Mouse (Mus musculus): ENCODE data around the gene Ect2.

Gene Ect2

DNA sequence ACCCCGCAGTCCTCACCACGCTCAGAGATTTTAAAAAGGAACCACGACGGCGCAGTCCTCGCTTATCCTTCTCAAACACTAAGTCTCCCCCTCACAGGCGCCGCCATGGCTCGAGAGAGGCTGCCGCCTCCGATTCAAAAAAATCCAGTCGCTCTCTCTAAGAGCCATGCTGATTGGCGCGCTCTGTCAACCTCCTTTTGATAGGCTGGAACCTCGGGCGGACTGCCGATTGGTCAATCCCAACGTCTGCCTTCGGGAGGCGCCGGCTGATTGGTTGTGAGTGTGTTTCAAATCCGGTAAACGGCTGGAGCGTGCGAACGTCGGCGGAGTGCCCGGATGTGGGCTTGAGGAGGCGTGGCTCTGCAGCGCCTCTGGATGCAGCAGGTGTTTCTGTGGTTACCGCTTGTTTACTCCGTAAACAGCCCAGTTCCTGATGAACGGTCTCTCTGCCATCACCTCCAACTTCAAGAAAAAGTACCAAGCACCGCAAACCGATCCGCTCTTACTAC lies at the start of gene Ect2:
TSS of gene Ect2 (minus strand) at position 178 of the 509 bp plus-strand sequence.
- DNase-seq = peak; percentile 99

- DNase-seq = no peak
These were observed 48.2 kb upstream of the Ect2 start for GRCm38 (mm10) chr3:27201728-27202411.

DNA sequence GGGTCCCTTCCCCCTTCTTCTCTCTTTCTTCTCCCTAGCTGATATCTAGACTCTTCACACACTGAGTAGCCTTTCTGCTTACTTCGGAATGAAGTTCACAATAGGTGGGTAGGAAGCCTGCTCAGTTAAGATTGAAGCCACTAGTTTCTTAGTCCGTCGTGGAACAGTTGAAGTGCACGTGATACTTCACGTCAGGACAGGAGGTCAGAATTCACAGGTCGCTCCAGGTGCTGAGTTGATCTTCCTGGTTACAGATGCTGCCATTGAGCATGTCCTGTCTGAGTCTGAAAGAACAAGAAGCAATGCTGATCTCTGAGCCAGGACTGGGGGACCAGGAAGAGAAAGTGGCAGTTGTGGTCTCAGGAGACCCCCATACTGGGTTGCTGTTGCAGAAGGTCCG lies 45.4 kb upstream of the Ect2 start:
- DNase-seq = no peak

- DNase-seq = no peak
These were observed 44.1 kb upstream of the Ect2 start for GRCm38 (mm10) chr3:27197816-27198215.

DNA sequence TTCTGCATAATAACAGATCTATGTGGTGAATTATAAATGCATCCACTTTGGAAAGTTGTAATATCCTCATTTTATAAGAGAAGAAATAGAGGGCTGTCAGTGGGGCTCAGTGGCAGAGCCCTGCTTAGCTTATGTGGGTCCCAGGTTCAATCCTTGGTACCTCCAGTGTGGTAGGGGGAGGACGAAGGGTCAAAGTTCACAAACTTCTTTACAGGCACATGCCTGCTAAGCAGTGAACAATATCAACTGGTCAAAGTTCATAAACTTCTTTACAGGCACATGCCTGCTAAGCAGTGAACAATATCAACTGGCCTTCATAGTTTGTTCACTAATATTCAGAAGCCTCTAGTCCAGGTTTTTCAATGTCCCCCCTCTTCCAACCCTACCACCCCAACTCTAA lies 42.9 kb upstream of the Ect2 start:
- DNase-seq = no peak

GRCm38 (mm10) chr3:27195573-27196227 lies 42.0 kb upstream of the Ect2 start:
- no peak for DNase-seq

- no peak for DNase-seq
These were observed 41.5 kb upstream of the Ect2 start for GRCm38 (mm10) chr3:27195153-27195552.

DNA sequence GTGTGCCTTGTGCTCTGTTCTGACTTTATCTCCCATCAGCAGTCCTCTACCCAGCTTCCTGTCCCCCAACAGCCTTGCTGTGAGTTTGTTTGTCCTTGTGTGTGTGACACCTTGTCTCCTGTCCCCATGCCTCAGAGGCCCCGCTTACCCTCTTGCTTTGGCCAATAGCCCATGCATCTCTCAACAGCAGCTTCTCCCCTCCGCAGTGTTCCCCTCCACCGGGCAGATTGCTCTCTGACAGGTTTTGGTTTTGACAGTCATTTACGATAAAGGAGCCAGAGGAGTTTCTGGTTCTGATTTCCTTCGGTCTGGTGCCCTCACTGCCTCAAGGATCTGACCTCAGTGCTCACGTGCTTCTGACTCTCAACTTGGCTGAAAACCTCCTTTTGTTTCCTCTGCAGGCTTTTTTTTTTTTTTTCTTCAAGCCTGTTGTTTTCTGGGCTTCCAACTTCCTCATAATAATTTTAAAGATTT lies 40.2 kb upstream of the Ect2 start:
- peak; percentile 23 for DNase-seq

DNA sequence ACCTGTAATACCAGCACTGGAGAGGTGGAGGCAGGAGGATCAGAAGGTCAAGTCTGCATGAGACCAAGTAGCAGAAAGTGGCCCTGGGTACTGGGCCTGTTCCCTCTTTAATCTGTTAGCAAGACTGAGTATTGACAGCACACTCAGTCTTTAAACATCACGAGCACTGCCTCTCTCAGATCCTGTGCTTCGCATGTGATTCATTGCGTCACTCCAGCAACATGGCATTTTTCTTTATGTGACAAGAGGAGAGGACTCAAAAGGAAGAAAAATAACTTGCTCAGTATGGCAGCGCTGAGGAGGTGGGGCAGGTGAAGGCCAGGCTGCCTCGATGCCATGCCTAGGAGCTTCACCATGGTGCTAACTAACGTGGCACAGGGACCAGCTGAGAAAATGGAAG lies 38.2 kb upstream of the Ect2 start:
- DNase-seq = no peak

DNA sequence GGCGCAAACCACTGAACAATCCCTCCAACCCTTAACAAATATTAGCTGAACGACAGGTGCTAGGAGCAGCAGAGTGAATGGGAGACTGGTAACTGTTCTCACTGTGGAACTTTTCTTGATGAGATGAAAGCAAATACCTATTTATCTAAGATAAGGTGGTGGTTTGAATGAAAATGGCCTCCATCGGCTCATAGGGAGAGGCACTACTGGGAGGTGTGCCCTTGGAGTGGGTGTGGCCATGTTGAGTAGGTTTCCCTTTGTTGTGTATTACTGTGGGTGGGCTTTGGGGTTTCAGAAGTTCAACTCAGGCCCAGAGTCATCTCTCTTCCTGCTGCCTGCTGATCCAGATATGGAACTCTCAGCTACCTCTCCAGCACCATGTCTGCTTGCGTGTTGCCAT lies 37.2 kb upstream of the Ect2 start:
- DNase-seq = no peak

- peak; percentile 17 for DNase-seq
These were observed 35.9 kb upstream of the Ect2 start for GRCm38 (mm10) chr3:27189320-27190261.

DNA sequence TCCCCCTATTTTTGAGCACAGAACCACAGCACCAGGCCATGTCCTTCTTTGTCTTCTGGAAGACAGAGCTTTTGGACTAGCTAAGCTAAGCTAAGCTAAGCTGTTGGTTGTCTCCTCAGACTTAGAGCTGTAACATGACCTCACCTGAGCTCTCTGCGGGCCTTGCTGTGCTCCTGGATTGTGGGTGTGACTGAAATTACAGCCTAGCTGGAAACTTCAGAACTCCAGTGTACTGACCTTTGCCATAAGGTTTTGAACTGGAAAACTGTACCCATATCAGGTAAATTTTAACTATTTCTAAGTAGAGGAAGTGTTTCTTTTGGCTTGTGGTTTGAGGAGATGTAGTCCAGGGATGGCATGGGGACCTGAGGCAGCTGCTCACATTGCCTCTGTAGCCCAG lies 34.7 kb upstream of the Ect2 start:
- DNase-seq = no peak

DNA sequence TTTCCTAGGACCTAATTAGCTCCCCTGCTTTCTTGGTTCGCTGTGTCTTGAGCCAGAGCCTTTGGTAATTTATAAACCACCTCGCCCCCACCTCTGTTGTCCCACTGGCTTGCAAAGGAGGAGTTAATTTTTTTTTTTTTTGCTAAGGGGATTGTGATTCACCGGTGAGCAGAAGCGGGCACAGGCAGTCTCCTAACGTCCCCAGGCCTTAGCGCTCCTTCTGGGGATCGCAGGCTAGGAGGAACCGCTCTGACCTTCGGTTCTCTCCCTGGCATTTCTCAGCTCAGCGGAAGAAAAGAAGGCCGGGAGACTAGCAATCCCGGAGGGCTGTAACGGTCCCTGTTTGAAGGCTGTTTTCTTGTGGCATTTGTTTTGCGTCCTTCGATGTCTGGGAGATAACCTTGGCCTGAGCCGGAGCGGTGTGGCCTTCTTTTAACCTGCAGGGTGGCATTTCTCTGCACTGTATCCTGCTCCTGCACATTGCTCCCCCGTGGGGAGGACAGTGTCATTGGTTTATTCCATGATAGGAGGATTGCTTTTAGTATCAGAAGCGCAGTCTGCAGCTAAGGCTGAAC lies 30.0 kb upstream of the Ect2 start:
- DNase-seq = peak; percentile 22

DNA sequence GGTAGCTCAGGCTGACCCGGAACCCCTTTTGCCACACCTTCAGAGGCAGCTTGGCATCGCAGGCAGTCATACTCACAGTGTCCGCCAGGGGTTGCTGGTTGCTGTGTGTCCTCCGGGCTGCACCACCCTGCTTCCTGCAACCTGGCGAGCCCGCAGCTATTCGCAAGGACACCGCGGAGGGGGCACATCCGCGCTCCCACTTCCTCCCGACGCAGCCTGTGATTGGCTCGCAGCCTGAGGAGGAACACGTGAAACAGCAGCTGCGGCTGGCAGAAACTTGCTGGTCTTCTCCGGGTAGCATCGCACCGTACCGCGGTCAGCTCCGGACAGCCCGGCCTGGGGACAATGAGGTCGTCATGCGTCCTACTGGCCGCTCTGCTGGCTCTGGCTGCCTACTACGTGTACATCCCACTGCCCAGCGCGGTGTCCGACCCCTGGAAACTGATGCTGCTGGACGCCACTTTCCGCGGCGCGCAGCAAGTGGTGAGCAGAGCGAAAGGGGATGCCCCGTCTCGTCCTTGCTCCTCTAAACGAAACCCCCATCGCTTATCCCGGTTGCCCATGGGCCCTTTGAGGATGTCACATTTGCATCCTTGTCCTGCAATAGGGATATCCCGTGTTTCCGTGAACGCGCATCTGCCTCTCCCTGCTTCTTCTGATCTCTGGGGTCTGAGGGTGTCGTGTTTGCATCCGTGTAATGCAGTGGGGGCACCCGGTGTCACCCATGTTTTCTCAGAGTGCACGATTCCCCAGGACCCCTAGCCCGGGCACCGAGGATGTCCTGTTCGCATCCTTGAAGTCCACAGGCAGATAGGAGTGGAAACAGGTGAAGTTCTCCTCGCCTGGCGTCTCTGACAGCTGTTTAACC lies 29.3 kb upstream of the Ect2 start, which contains the start of gene Nceh1:
TSS of gene Nceh1 (plus strand) at position 233 of the 868 bp plus-strand sequence.
- peak; percentile 96 for DNase-seq

- no peak for DNase-seq
These were observed 26.0 kb upstream of the Ect2 start for GRCm38 (mm10) chr3:27179711-27180110.

DNA sequence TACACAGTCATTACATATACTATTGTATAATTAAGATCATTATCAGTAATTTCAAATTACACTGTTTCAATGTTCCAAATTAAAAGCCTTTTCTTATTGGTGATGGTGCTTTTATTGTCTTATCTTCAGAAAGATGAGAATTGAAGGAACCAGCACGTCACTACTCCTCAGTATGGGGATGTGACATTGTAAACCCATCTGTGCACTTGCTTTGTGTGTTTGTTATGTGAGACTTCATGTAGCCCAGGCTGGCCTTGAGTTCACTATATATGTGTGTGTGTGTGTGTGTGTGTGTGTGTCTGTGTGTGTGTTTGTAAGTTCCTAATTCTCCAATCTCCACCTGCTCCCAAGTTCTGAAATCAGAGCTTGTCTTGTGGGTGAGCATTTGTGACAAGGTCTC lies 16.6 kb upstream of the Ect2 start:
- DNase-seq = no peak

DNA sequence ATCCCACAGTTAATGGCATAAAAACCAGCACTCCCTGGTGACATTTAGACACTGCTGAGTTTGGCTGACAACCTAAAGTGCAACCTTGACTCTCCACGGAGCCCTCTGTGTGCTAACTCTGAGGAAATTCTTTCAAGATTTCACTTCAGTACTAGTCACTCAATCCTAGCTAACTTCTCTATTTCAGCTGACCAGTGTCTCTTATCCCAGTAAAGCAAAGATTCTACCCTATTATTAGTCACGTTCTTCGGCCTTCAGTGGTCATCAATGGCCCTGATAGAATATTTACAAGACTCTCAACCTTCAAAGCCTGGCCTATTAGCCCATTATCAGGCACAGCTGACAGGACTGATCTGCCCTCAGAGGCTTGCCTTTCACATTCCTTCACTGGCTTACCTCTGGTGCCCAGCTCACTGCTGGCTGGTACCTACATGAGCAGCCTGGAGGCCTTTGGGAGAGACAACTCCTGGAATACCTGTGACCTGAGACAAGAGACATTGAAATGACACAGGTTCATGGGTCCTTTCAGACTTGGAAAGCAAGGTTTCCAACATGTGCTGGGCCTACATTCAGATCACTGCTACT lies 11.9 kb upstream of the Ect2 start:
- DNase-seq = no peak

- DNase-seq = no peak
These were observed 8.7 kb upstream of the Ect2 start for GRCm38 (mm10) chr3:27162410-27162804.

DNA sequence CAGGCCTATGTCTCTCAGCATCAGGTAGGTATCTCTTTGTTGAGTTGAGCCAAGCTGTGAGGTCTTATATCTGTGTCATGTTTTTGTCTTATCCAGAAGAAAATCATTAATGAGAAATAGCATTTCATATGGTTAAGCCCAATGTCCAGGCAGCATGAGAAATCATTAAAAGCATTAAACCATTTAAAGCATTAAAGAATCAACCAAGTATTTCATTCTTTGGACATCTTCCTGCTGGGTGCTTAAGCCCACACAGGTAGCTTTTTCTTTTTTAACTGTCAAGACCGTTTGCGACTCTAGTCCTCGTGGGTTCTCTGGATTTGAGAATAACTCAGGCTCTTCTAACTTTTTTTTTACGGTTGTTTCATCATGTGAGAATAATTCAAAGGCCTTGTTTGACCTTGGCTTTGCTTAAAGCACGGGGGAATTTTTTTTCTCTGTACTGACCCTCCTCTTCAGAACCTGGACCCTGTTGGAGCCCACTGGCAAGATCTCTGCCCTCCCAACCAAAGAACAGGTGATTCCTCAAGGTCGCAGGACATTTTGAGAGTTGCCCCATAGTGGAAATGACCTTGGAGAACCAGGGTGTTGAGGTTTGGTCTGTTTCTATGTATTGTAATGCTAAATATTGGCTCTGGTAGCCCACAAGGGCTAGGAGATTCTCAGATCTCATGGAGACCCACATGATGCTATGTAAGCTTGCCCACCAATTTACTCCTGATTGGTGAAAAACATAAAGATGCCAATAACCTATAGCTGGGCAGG lies 8.1 kb upstream of the Ect2 start:
- DNase-seq = no peak

DNA sequence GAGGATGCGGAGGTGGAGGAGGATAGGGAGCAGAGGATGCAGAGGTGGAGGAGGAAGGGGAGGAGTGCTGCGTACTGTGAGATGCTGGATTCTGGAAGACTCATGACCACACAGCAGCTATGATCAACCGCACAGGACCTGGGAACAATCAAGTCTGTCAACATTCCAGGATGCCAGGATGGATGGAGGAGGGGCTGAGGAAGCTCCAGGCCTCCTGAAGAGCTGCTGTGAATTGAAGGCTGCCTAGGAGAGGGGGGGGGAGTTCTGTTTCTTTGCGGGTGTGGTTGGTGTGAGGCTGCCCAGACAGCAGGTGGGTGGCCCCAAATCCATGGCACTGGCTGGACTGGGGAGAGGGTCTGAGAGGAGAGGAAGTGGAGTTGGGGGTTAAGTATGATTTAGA lies 5.2 kb upstream of the Ect2 start:
- DNase-seq = peak; percentile 12

- no peak for DNase-seq
These were observed 2.9 kb upstream of the Ect2 start for GRCm38 (mm10) chr3:27156594-27156949.
